Mouse (Mus musculus) midbrain, embryonic 12.5 days (tissue): Measurements from ENCODE around the gene Rp9. TPM values are rescaled to one million over a fixed set of nuclear protein-coding genes. Genes with fewer than 3 reads are reported as not detected.
A peak's percentile ranks its signal among the peaks of the same experiment; 100 is the strongest.

Source experiments
- ATAC-seq: fragments of 200-750 bp; cut with Nextera tagmentation; 2 replicates; pipeline ENCODE4 v1.8.0; 2017; ENCODE audit warnings: low read depth, moderate TSS enrichment, moderate library complexity; ENCODE audit not compliant: low FRiP score
- H3K27ac ChIP-seq: fragments of 300-500 bp; sonication (generic); replicated peaks from 2 replicates; pipeline ENCODE4 v1.5.1; 2016; ENCODE audit warnings: mild to moderate bottlenecking
- H3K27me3 ChIP-seq: fragments of 300-500 bp; sonication (generic); 2 replicates; pipeline ENCODE4 v1.6.1; 2016; ENCODE audit warnings: mild to moderate bottlenecking
- H3K36me3 ChIP-seq: fragments of 300-500 bp; sonication (generic); 2 replicates; pipeline ENCODE4 v1.6.1; 2016
- H3K4me1 ChIP-seq: fragments of 300-500 bp; sonication (generic); 2 replicates; pipeline ENCODE4 v1.6.1; 2016
- H3K4me2 ChIP-seq: fragments of 300-500 bp; sonication (generic); replicated peaks from 2 replicates; pipeline ENCODE4 v1.6.1; 2016; ENCODE audit warnings: mild to moderate bottlenecking, moderate library complexity
- H3K4me3 ChIP-seq: fragments of 300-500 bp; sonication (generic); 2 replicates; pipeline ENCODE4 v1.5.1; 2016; ENCODE audit warnings: mild to moderate bottlenecking
- H3K9ac ChIP-seq: fragments of 300-500 bp; sonication (generic); replicated peaks from 2 replicates; pipeline ENCODE4 v1.6.1; 2016; ENCODE audit warnings: mild to moderate bottlenecking, moderate library complexity
- H3K9me3 ChIP-seq: fragments of 300-500 bp; sonication (generic); 2 replicates; pipeline ENCODE4 v1.6.1; 2016; ENCODE audit warnings: mild to moderate bottlenecking
- WGBS: fragments of 180-500 bp; shearing (Covaris S2); methylation state at CpG from one replicate; pipeline ENCODE4 v1.1.7; 2016; 5-methylcytosine and 5-hydroxymethylcytosine counted together
- polyA plus RNA-seq: library from polyadenylated mRNA; unstranded; fragments of >200 nt; fragmentation: Nextera tagmentation; extraction: Ambion mirVana; gene quantifications from 2 replicates; pipeline ENCODE4 v1.2.1, GENCODE M21; 2016

Gene Rp9
- polyA plus RNA-seq = 53.3 and 59.3 TPM in 2 replicates

DNA sequence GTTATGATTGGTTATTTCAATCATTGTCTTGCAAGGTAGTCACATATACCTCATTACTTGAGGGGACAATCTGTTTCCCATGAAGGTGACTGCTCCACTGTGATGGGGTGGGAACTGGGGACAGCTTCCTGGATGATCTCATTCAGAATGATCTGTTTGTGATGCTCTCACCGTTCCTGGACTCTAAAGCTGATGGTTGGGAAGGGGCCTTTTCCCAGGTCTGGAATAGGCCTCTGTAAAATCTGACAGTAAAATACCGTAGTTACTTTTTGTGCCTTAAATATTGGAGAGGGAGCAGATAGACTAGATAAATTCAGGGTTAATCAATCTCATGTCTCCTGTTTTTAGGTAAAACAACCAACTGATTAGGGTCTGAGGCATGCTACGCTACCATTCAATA, at the start of gene Rp9:
TSS of gene Rp9 (minus strand) at position 101 of the 400 bp plus-strand sequence.
- Histone ChIP-seq H3K4me2 (peak within 1 kb of the TSS; percentile 74), H3K27ac (no peak within 1 kb of the TSS), H3K36me3 (0 out of 2 replicates have a peak, but pooled peaks cover 4% of the 10 kb centered on the region), H3K4me1 (peaks cover 7% of the 10 kb centered on the region), H3K4me3 (peak within 1 kb of the TSS; percentile 85), H3K9me3 (no peaks in the 10 kb centered on the region), H3K27me3 (no peaks in the 10 kb centered on the region), H3K9ac (no peak within 1 kb of the TSS)
- 88% methylated on average over 3 of the region's 3 CpGs for WGBS
- ATAC-seq = no peak

GRCm38 (mm10) chr9:22518394-22519041, 49.0 kb upstream of the Rp9 start:
- no peak overlapping the region for H3K9ac ChIP-seq
- no peak overlapping the region for H3K4me3 ChIP-seq
- H3K27ac ChIP-seq = no peak overlapping the region
- no peak overlapping the region for H3K4me2 ChIP-seq
- WGBS = 95% methylated on average over 3 of the region's 3 CpGs
- H3K27me3 ChIP-seq = no peaks in the 10 kb centered on the region
- no peaks in the 10 kb centered on the region for H3K36me3 ChIP-seq
- H3K4me1 ChIP-seq = no peaks in the 10 kb centered on the region
- 0 out of 2 replicates have a peak, but pooled peaks have one; percentile 60 for ATAC-seq
- H3K9me3 ChIP-seq = no peaks in the 10 kb centered on the region; the same call in 1 of the 2 replicates

GRCm38 (mm10) chr9:22515076-22515475, 45.5 kb upstream of the Rp9 start:
- Histone ChIP-seq H3K36me3 (no peaks in the 10 kb centered on the region), H3K27me3 (no peaks in the 10 kb centered on the region), H3K4me1 (no peaks in the 10 kb centered on the region), H3K4me2 (no peak overlapping the region), H3K9ac (no peak overlapping the region), H3K27ac (no peak overlapping the region), H3K9me3 (no peaks in the 10 kb centered on the region), H3K4me3 (no peak overlapping the region)
- no peak for ATAC-seq
- WGBS = 94% methylated on average over 4 of the region's 4 CpGs

DNA sequence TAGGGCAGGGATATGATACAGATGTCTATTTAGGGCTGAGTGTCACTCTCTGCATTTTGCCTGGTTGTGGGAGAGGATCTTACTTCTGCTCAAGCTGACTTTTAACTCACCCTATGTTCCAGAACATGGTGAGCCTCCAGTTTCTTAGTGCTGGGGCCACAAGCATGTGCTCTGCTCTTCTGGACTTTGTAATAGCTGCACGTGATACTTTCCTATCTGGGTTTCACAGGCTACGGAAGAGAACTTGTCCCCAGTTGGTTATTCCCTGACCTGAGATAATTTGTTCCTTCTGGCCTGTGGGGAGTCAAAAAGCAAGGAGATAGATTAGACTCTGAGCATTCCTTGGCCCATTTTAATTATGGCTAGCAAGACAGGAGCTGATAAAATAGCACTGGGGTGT, 36.0 kb upstream of the Rp9 start:
- H3K4me3 ChIP-seq = no peak overlapping the region
- no peak overlapping the region for H3K27ac ChIP-seq
- H3K9ac ChIP-seq = no peak overlapping the region
- no peaks in the 10 kb centered on the region for H3K9me3 ChIP-seq
- no peaks in the 10 kb centered on the region for H3K27me3 ChIP-seq
- ATAC-seq = no peak
- H3K36me3 ChIP-seq = no peaks in the 10 kb centered on the region
- WGBS = 77% methylated on average over 2 of the region's 2 CpGs
- no peak overlapping the region for H3K4me2 ChIP-seq
- peaks cover 3% of the 10 kb centered on the region; the same call in 1 of the 2 replicates for H3K4me1 ChIP-seq

DNA sequence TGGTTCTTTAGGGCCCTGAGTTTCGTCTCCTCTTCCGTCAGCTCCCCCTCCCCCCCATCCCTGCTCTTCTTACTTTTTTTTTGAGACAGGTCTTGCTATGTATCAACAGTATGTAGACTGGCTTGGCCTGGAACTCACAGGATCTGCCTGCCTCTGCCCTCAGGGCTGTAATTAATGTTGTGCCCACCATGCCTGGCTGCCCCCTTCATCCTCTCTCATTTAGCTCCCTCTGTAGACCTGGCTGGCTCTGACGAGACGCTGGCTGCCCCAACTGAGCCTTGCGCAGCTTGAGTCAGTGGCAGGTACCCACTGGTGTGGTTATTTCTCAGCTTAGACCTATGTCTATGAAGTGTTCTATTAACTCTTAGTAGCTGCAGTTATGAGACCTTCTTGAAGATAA, 34.0 kb upstream of the Rp9 start:
- 75% methylated on average over 5 of the region's 5 CpGs for WGBS
- 0 out of 2 replicates have a peak, but pooled peaks cover 6% of the 10 kb centered on the region for H3K36me3 ChIP-seq
- H3K4me3 ChIP-seq = no peak overlapping the region
- H3K4me1 ChIP-seq = peaks cover 3% of the 10 kb centered on the region; the same call in 1 of the 2 replicates
- no peaks in the 10 kb centered on the region for H3K27me3 ChIP-seq
- H3K9me3 ChIP-seq = no peaks in the 10 kb centered on the region
- H3K27ac ChIP-seq = no peak overlapping the region
- H3K4me2 ChIP-seq = no peak overlapping the region
- H3K9ac ChIP-seq = no peak overlapping the region
- ATAC-seq = no peak

DNA sequence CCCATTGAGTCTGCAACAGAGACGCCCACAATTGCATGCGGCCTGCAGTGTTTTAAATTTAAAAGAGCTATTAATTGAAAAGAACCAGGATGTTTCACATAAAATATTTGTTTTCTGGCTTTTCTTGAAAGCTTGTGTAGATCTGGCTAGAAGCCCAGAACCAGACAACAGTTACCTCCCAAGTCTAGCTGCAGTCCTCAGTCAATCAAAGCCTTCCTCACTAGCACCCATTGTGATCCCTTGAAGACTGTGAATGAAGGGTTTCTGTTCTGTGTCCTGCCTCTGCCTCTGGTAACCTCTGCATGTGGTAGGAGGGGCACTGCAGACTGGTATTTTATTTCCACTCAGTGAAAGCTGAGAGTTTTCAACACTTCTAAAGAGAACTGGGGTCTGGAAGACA, 33.4 kb upstream of the Rp9 start:
- H3K36me3 ChIP-seq = 0 out of 2 replicates have a peak, but pooled peaks cover 6% of the 10 kb centered on the region
- H3K27me3 ChIP-seq = no peaks in the 10 kb centered on the region
- no peak overlapping the region for H3K4me3 ChIP-seq
- H3K9me3 ChIP-seq = no peaks in the 10 kb centered on the region
- H3K9ac ChIP-seq = no peak overlapping the region
- H3K27ac ChIP-seq = no peak overlapping the region
- H3K4me2 ChIP-seq = no peak overlapping the region
- WGBS = 88% methylated on average over 2 of the region's 2 CpGs
- no peak for ATAC-seq
- H3K4me1 ChIP-seq = peaks cover 3% of the 10 kb centered on the region; the same call in 1 of the 2 replicates

DNA sequence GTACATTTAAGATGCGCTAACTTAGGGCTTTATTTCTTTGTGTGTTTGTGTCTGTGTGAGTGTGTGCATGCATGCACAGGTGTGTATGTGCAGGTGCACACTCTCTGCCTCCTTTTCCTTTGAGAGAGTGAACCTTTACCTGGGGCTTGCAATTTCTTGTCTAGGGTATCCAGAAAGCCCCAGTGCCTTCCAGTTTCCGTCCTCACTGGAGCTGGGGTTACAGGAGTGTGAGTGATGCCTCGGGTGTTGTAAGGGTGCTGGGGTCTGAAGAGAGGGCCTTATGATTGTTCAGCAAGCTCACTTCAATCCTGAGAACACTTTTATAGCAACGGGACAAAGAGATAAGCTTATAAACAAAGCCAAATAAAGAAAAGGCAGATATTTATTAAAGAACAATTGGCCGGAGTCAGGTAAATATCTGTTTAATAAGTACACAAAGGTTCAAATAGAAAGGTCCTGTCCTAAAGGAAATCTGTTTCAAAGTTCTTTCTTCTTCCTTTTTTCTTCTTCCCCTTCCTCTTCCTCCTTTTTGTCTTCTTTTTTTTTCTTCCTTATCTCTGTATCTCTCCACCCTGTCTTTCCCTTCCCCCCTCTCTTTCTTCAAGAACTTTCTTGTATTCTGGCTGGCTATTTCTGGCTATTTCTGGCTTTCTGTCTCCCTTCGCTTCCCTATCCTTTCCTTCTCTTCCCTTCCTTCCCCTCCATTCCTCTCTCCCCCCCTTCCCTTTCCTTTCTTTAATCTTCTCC, 27.7 kb upstream of the Rp9 start:
- 90% methylated on average over 6 of the region's 6 CpGs for WGBS
- Histone ChIP-seq H3K27me3 (no peaks in the 10 kb centered on the region), H3K4me1 (no peaks in the 10 kb centered on the region), H3K4me3 (no peak overlapping the region), H3K9me3 (no peaks in the 10 kb centered on the region), H3K9ac (no peak overlapping the region), H3K27ac (no peak overlapping the region), H3K4me2 (no peak overlapping the region), H3K36me3 (0 out of 2 replicates have a peak, but pooled peaks cover 6% of the 10 kb centered on the region)
- ATAC-seq = no peak

- ATAC-seq = no peak
- no peak overlapping the region for H3K27ac ChIP-seq
- 84% methylated on average over 2 of the region's 2 CpGs for WGBS
- no peaks in the 10 kb centered on the region for H3K9me3 ChIP-seq
- H3K27me3 ChIP-seq = no peaks in the 10 kb centered on the region
- 0 out of 2 replicates have a peak, but pooled peaks cover 6% of the 10 kb centered on the region for H3K36me3 ChIP-seq
- no peaks in the 10 kb centered on the region for H3K4me1 ChIP-seq
- no peak overlapping the region for H3K4me2 ChIP-seq
- no peak overlapping the region for H3K9ac ChIP-seq
- no peak overlapping the region for H3K4me3 ChIP-seq
These were observed 25.6 kb upstream of the Rp9 start for GRCm38 (mm10) chr9:22495133-22495532.

GRCm38 (mm10) chr9:22494203-22494807, 24.8 kb upstream of the Rp9 start:
- no peak overlapping the region for H3K9ac ChIP-seq
- WGBS = 88% methylated on average over 9 of the region's 9 CpGs
- 0 out of 2 replicates have a peak, but pooled peaks cover under 1% of the 10 kb centered on the region for H3K36me3 ChIP-seq
- H3K4me1 ChIP-seq = no peaks in the 10 kb centered on the region
- H3K9me3 ChIP-seq = no peaks in the 10 kb centered on the region
- no peak overlapping the region for H3K4me2 ChIP-seq
- no peaks in the 10 kb centered on the region for H3K27me3 ChIP-seq
- no peak overlapping the region for H3K4me3 ChIP-seq
- no peak overlapping the region for H3K27ac ChIP-seq
- no peak for ATAC-seq

GRCm38 (mm10) chr9:22488963-22489362, 19.4 kb upstream of the Rp9 start:
- Histone ChIP-seq H3K9me3 (no peaks in the 10 kb centered on the region), H3K4me1 (no peaks in the 10 kb centered on the region), H3K27ac (no peak overlapping the region), H3K4me3 (no peak overlapping the region), H3K36me3 (no peaks in the 10 kb centered on the region), H3K9ac (no peak overlapping the region), H3K4me2 (no peak overlapping the region), H3K27me3 (no peaks in the 10 kb centered on the region)
- ATAC-seq = no peak
- WGBS = 67% methylated on average over 9 of the region's 9 CpGs

DNA sequence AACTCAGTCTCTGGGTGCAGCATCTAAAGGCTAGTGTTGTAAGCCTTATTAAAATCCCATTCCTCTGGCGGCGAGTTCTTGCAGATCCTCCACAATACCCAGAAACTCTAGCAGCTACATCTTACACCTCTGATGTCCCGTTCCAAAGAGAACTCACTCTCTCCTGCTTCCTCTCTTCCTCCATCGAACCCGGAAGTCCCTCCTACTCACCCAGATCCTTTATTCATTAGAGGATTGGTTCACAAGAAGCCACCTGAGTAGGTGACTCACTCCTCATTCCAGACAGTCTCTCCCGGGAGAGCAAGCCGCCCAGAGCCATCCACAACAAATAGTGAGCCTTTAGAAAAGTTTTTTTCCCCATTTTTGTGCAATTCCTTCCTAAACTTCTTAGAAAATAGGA, 16.7 kb upstream of the Rp9 start:
- no peaks in the 10 kb centered on the region for H3K27me3 ChIP-seq
- H3K4me1 ChIP-seq = no peaks in the 10 kb centered on the region
- no peaks in the 10 kb centered on the region for H3K36me3 ChIP-seq
- H3K9me3 ChIP-seq = no peaks in the 10 kb centered on the region
- no peak overlapping the region for H3K4me2 ChIP-seq
- no peak for ATAC-seq
- 95% methylated on average over 7 of the region's 7 CpGs for WGBS
- no peak overlapping the region for H3K27ac ChIP-seq
- no peak overlapping the region for H3K9ac ChIP-seq
- H3K4me3 ChIP-seq = no peak overlapping the region
